Mouse (Mus musculus): ENCODE data around the gene Uspl1.

Gene Uspl1

GRCm38 (mm10) chr5:149209328-149209727 is 25.2 kb downstream of the Uspl1 start:
- no peak for DNase-seq (ENCODE audit: low read depth, low spot score)

- DNase-seq (ENCODE audit: low read depth, low spot score): no peak
These were observed 26.9 kb downstream of the Uspl1 start for GRCm38 (mm10) chr5:149211041-149211440.

GRCm38 (mm10) chr5:149212806-149213205 is 28.7 kb downstream of the Uspl1 start:
- DNase-seq (ENCODE audit: low read depth, low spot score): no peak

- no peak for DNase-seq (ENCODE audit: low read depth, low spot score)
These were observed 31.4 kb downstream of the Uspl1 start for GRCm38 (mm10) chr5:149215540-149215939.

- DNase-seq (ENCODE audit: low read depth, low spot score): no peak
These were observed 33.6 kb downstream of the Uspl1 start for GRCm38 (mm10) chr5:149217524-149218357.

GRCm38 (mm10) chr5:149219493-149219892 is 35.3 kb downstream of the Uspl1 start:
- DNase-seq (ENCODE audit: low read depth, low spot score): no peak

GRCm38 (mm10) chr5:149221355-149221754 is 37.2 kb downstream of the Uspl1 start:
- no peak for DNase-seq (ENCODE audit: low read depth, low spot score)

- DNase-seq (ENCODE audit: low read depth, low spot score): no peak
These were observed 40.5 kb downstream of the Uspl1 start for GRCm38 (mm10) chr5:149224666-149225065.

GRCm38 (mm10) chr5:149228700-149229618 is 44.8 kb downstream of the Uspl1 start:
- peak; percentile 94 for DNase-seq (ENCODE audit: low read depth, low spot score)

- no peak for DNase-seq (ENCODE audit: low read depth, low spot score)
These were observed 45.6 kb downstream of the Uspl1 start for GRCm38 (mm10) chr5:149229619-149230339.

- DNase-seq (ENCODE audit: low read depth, low spot score): peak; percentile 48
These were observed 50.9 kb downstream of the Uspl1 start for GRCm38 (mm10) chr5:149235002-149235401.

- no peak for DNase-seq (ENCODE audit: low read depth, low spot score)
These were observed 53.2 kb downstream of the Uspl1 start for GRCm38 (mm10) chr5:149237221-149237950.

- no peak for DNase-seq (ENCODE audit: low read depth, low spot score)
These were observed 58.3 kb downstream of the Uspl1 start for GRCm38 (mm10) chr5:149242467-149242866.

GRCm38 (mm10) chr5:149243053-149243452 is 58.9 kb downstream of the Uspl1 start:
- no peak for DNase-seq (ENCODE audit: low read depth, low spot score)

- DNase-seq (ENCODE audit: low read depth, low spot score): peak; percentile 37
These were observed 61.3 kb downstream of the Uspl1 start for GRCm38 (mm10) chr5:149245391-149245964.

GRCm38 (mm10) chr5:149245965-149246470 is 61.9 kb downstream of the Uspl1 start:
- DNase-seq (ENCODE audit: low read depth, low spot score): peak; percentile 86

- no peak for DNase-seq (ENCODE audit: low read depth, low spot score)
These were observed 63.1 kb downstream of the Uspl1 start for GRCm38 (mm10) chr5:149247047-149247904.

GRCm38 (mm10) chr5:149252303-149252702 is 68.2 kb downstream of the Uspl1 start:
- no peak for DNase-seq (ENCODE audit: low read depth, low spot score)

GRCm38 (mm10) chr5:149253491-149253890 is 69.3 kb downstream of the Uspl1 start:
- DNase-seq (ENCODE audit: low read depth, low spot score): no peak

GRCm38 (mm10) chr5:149255522-149255921 is 71.4 kb downstream of the Uspl1 start:
- DNase-seq (ENCODE audit: low read depth, low spot score): no peak
